Mouse (Mus musculus) heart, embryonic 11.5 days (tissue): ENCODE measurements around the gene Myzap. TPM values are rescaled to one million over a fixed set of nuclear protein-coding genes. Genes with fewer than 3 reads are reported as not detected.

Experiments
- ATAC-seq: fragments of 200-750 bp; cut with Nextera tagmentation; replicated peaks from 2 replicates; pipeline ENCODE4 v1.8.0; 2017; ENCODE audit warnings: moderate library complexity; ENCODE audit not compliant: insufficient number of reproducible peaks, low FRiP score, low TSS enrichment
- H3K27ac ChIP-seq: fragments of 300-500 bp; sonication (generic); 2 replicates; pipeline ENCODE4 v1.5.1; 2014; ENCODE audit warnings: mild to moderate bottlenecking, low read depth, low read length
- H3K27me3 ChIP-seq: fragments of 300-500 bp; sonication (generic); 2 replicates; pipeline ENCODE4 v1.6.1; 2014; ENCODE audit warnings: mild to moderate bottlenecking, low read length, mixed read lengths; ENCODE audit not compliant: control insufficient read depth, insufficient read depth
- H3K36me3 ChIP-seq: fragments of 300-500 bp; sonication (generic); 2 replicates; pipeline ENCODE4 v1.6.1; 2014; ENCODE audit warnings: mild to moderate bottlenecking, low read length, moderate library complexity, mixed read lengths; ENCODE audit not compliant: control insufficient read depth, insufficient read depth
- H3K4me1 ChIP-seq: fragments of 300-500 bp; sonication (generic); 2 replicates; pipeline ENCODE4 v1.6.1; 2014; ENCODE audit warnings: low read length; ENCODE audit not compliant: control insufficient read depth, insufficient read depth
- H3K4me2 ChIP-seq: fragments of 300-500 bp; sonication (generic); 2 replicates; pipeline ENCODE4 v1.6.1; 2014; ENCODE audit warnings: mild to moderate bottlenecking, moderate library complexity
- H3K4me3 ChIP-seq: fragments of 300-500 bp; sonication (generic); 2 replicates; pipeline ENCODE4 v1.5.1; 2014; ENCODE audit warnings: low read depth, low read length
- H3K9ac ChIP-seq: fragments of 300-500 bp; sonication (generic); 2 replicates; pipeline ENCODE4 v1.6.1; 2014; ENCODE audit warnings: mild to moderate bottlenecking, low read depth, low read length, moderate library complexity
- H3K9me3 ChIP-seq: fragments of 300-500 bp; sonication (generic); replicated peaks from 2 replicates; pipeline ENCODE4 v1.6.1; 2016; ENCODE audit warnings: low read length; ENCODE audit not compliant: control insufficient read depth
- whole genome bisulfite sequencing: fragments of 180-500 bp; shearing (Covaris S2); extraction: QIAGEN DNeasy Blood & Tissue Kit; methylation state at CpG from one replicate; pipeline ENCODE4 v1.1.7; 2014; ENCODE audit not compliant: insufficient replicate concordance; 5-methylcytosine and 5-hydroxymethylcytosine counted together
- polyA plus RNA-seq: library from polyadenylated mRNA; unstranded; fragments of >200 nt; fragmentation: Nextera tagmentation; extraction: Ambion mirVana; gene quantifications from 2 replicates; pipeline ENCODE4 v1.2.1, GENCODE M21; 2014

Gene Myzap
- polyA plus RNA-seq, 1 experiment from 2014 or later, result 51.3 TPM

DNA sequence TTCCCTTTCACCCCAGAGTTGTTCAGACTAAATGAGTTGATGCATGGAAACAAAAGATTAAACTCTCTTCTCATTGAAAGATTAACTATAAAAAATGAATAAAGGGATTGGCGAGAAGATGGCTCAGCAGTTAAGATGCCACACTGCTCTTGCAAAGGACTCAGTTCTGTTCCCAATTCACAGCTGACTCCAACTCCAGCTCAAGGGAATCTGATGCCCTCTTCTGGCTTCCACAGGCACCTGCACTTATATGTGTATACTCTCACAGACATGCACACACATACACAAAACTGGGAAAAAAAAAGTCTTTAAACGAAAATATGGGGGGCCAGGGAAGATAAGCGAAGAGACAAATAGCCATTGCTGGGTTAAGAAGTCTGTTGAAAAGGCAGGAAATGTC, 115.6 kb downstream of the Myzap start:
- H3K27me3 ChIP-seq, result no peaks in the 10 kb centered on the region
- no peak overlapping the region for H3K27ac ChIP-seq
- no peak overlapping the region for H3K4me3 ChIP-seq
- ATAC-seq, result no peak
- no peak overlapping the region for H3K4me2 ChIP-seq
- no peak overlapping the region for H3K9ac ChIP-seq
- H3K4me1 ChIP-seq, result peaks cover 2% of the 10 kb centered on the region; the same call in 1 of the 2 replicates
- peaks cover 52% of the 10 kb centered on the region for H3K36me3 ChIP-seq
- no peaks in the 10 kb centered on the region for H3K9me3 ChIP-seq
- WGBS, result 95% methylated on average over 3 of the region's 3 CpGs

DNA sequence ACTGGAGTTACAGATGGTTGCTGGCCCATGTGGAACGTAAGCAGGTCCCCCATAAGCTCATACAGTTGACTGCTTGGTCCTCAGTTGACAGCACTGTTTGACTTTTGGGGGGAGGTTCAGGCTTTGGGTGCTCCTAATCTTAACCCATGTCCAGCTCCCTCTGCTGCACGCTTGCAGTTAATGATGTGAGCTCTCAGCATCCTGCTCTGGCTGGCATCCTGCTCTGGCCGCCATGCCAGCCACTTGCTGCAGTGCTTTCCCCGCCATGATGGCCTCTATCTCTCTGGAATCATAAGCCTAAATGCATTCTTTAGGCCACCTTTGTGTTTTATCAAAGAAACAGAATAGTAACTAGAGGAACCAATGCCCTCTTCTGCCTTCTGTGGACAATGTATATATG, 116.6 kb downstream of the Myzap start:
- Histone ChIP-seq H3K4me2 (no peak overlapping the region), H3K4me3 (no peak overlapping the region), H3K9ac (no peak overlapping the region), H3K9me3 (no peaks in the 10 kb centered on the region), H3K4me1 (no peaks in the 10 kb centered on the region; the same call in 1 of the 2 replicates), H3K36me3 (peaks cover 41% of the 10 kb centered on the region), H3K27ac (no peak overlapping the region), H3K27me3 (no peaks in the 10 kb centered on the region)
- 92% methylated on average over 4 of the region's 4 CpGs for WGBS
- no peak for ATAC-seq

DNA sequence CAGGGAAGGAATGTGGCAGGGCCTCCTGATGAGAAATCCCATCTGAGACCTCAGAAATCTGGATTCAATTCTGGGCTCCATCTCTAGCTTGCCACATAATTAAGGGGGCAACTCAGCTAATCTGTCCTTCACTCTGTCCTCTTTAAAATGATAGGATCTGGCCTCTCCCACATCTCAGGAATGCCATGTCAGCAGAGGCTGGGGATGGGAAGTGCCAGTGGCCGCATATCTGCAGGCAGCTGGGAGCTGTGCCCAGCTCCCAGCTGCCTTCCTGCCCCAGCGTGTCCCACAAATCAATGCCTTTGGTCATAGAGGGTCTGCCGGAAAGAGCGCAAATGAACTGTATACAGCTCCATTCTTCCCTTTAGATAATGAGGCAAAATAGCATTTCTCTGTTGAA, 124.7 kb downstream of the Myzap start:
- Histone ChIP-seq H3K4me2 (no peak overlapping the region), H3K27ac (no peak overlapping the region), H3K4me1 (peaks cover 4% of the 10 kb centered on the region; the same call in 1 of the 2 replicates), H3K9me3 (no peaks in the 10 kb centered on the region), H3K36me3 (no peaks in the 10 kb centered on the region), H3K4me3 (no peak overlapping the region), H3K27me3 (no peaks in the 10 kb centered on the region), H3K9ac (no peak overlapping the region)
- 68% methylated on average over 4 of the region's 4 CpGs for WGBS
- no peak for ATAC-seq

DNA sequence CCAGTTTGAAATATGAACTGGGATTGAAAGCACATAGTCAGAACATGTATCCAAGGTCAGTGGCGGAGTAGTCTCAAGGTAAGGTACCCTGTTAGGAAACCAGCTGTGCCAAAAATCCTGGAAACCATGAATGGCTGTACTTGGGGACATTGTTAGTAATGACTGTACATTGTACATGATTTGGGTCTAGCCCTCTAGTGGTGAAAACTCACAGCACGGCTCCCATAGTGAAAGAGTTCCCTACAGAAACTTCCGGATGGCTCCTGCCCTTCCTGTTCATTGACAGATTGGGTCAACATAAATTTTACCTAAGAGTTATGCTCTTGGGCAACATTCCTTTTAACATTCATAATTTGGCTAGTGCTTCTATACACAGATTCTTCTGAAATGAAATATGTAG, 126.0 kb downstream of the Myzap start:
- no peaks in the 10 kb centered on the region for H3K27me3 ChIP-seq
- peaks cover 4% of the 10 kb centered on the region; the same call in 1 of the 2 replicates for H3K4me1 ChIP-seq
- H3K27ac ChIP-seq, result no peak overlapping the region
- H3K4me3 ChIP-seq, result no peak overlapping the region
- 75% methylated on average over 3 of the region's 3 CpGs for WGBS
- H3K9me3 ChIP-seq, result no peaks in the 10 kb centered on the region
- no peak overlapping the region for H3K4me2 ChIP-seq
- no peaks in the 10 kb centered on the region for H3K36me3 ChIP-seq
- H3K9ac ChIP-seq, result no peak overlapping the region
- no peak for ATAC-seq

DNA sequence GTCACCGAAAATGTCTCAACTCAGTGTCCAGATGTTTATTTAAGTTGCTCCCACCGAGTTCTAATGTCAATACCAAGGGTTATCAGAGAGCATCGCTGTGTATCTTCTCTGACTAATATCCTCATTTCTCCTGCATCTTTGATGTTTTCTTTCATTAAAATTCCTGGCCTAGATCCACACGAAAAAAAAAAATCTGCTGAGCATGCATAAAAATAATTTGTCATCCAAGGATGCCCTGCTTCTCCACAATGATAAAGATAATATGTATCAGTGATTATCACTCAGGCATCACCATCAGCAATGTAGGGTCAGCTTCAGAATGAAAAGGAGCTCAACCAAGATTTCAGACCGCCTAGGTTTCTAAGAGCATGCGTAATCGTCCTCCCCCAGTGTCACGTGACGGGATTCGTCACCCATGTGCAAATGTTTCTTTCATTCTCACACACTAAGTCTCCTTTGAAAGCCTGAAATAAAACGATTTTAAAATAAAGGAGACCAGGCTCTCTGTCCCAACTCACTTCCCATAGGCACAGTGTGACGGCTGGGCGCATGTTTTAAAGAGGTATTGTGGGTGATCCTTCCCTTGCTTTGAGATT, 129.0 kb downstream of the Myzap start:
- H3K9me3 ChIP-seq, result no peaks in the 10 kb centered on the region
- H3K27ac ChIP-seq, result no peak overlapping the region
- no peak overlapping the region for H3K9ac ChIP-seq
- no peaks in the 10 kb centered on the region for H3K36me3 ChIP-seq
- H3K4me3 ChIP-seq, result no peak overlapping the region
- no peak overlapping the region for H3K4me2 ChIP-seq
- peaks cover 4% of the 10 kb centered on the region; the same call in 1 of the 2 replicates for H3K4me1 ChIP-seq
- H3K27me3 ChIP-seq, result no peaks in the 10 kb centered on the region
- WGBS, result 58% methylated on average over 13 of the region's 13 CpGs
- ATAC-seq, result no peak

DNA sequence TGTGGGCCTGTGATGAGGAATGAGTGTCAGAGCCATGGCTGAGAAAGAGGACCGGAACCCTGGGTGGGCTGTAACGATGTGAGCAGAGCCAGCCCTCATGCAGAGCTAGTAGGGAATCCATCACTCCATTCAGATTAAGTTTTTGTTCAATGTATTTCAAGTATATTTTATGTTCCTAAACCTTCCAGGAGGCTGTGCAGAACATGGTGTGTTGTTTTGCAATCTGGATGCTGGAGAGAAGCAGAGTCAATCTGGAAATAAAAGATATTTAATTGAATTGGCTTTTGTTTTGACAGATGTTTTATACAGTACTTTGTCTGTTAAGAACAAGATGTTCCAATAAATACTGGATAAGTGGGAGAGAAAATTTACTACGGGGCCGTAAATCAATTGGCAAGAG, 135.4 kb downstream of the Myzap start:
- Histone ChIP-seq H3K9ac (no peak overlapping the region), H3K4me1 (peaks cover 14% of the 10 kb centered on the region), H3K4me3 (no peak overlapping the region), H3K27me3 (no peaks in the 10 kb centered on the region), H3K4me2 (no peak overlapping the region), H3K27ac (no peak overlapping the region), H3K9me3 (no peaks in the 10 kb centered on the region), H3K36me3 (no peaks in the 10 kb centered on the region)
- ATAC-seq, result no peak
- WGBS, result 84% methylated on average over 4 of the region's 4 CpGs

Other genes with a start within 250 kb of the Myzap start
- gene Polr2m, start 106.4 kb downstream of the Myzap start, polyA plus RNA-seq, result 301 and 350 TPM in 2 replicates
- gene Cgnl1, start 179.2 kb upstream of the Myzap start, polyA plus RNA-seq, result 37.0 and 48.8 TPM in 2 replicates